Mouse (Mus musculus) MEL (cell line): ENCODE data around the gene Pfkfb4.

Source experiments
- BHLHE40 ChIP-seq: IDR thresholded peaks from 2 replicates; pipeline ENCODE4 v1.6.1; 2012; ENCODE audit warnings: low read depth, mild to moderate bottlenecking, inconsistent platforms, low read length, improper control_type of control experiment, borderline replicate concordance
- CHD1 ChIP-seq: IDR thresholded peaks from 2 replicates; pipeline ENCODE4 v1.6.1; 2012; ENCODE audit warnings: low read depth, mild to moderate bottlenecking, inconsistent platforms, low read length, improper control_type of control experiment
- CTCF ChIP-seq, 3 experiments: IDR thresholded peaks in 2 of 3; conservative IDR thresholded peaks in 1 of 3; 2 replicates each; pipeline ENCODE4 v1.5.1; 2011 to 2012; ENCODE audit warnings: low read length in 3 of 3, low read depth in 2 of 3, mild to moderate bottlenecking in 2 of 3, improper control_type of control experiment in 1 of 3, inconsistent platforms in 1 of 3, mixed read lengths in 1 of 3, moderate library complexity in 1 of 3; ENCODE audit not compliant: control insufficient read depth in 1 of 3, insufficient read depth in 1 of 3, poor library complexity in 1 of 3, severe bottlenecking in 1 of 3
- ELF1 ChIP-seq: IDR thresholded peaks from 2 replicates; pipeline ENCODE4 v1.6.1; 2014; ENCODE audit warnings: low read depth, mild to moderate bottlenecking, inconsistent platforms, low read length, improper control_type of control experiment, moderate library complexity
- EP300 ChIP-seq, 2 experiments: IDR thresholded peaks; 2 replicates each; pipeline ENCODE4 v1.6.1; 2011; ENCODE audit warnings: improper control_type of control experiment in 2 of 2, low read length in 2 of 2, low read depth in 1 of 2, mild to moderate bottlenecking in 1 of 2
- MAX ChIP-seq: IDR thresholded peaks from 2 replicates; pipeline ENCODE4 v1.6.1; 2011; ENCODE audit warnings: low read length, improper control_type of control experiment
- NRF1 ChIP-seq: IDR thresholded peaks from 2 replicates; pipeline ENCODE4 v1.6.1; 2014; ENCODE audit warnings: low read depth, mild to moderate bottlenecking, inconsistent platforms, low read length, improper control_type of control experiment, moderate library complexity; ENCODE audit not compliant: poor library complexity, insufficient read depth, severe bottlenecking
- POLR2A ChIP-seq, 2 experiments: IDR thresholded peaks; 2 replicates each; pipeline ENCODE4 v1.6.1; 2011 to 2012; ENCODE audit warnings: low read length in 2 of 2, mild to moderate bottlenecking in 2 of 2, control low read depth in 1 of 2, improper control_type of control experiment in 1 of 2, low read depth in 1 of 2, moderate library complexity in 1 of 2; ENCODE audit not compliant: control insufficient read depth in 1 of 2, insufficient read depth in 1 of 2, poor library complexity in 1 of 2
- POLR2AphosphoS5 ChIP-seq: IDR thresholded peaks from 2 replicates; pipeline ENCODE4 v1.6.1; 2012; ENCODE audit warnings: low read depth, borderline replicate concordance, mild to moderate bottlenecking, inconsistent platforms, low read length, moderate library complexity, mixed read lengths
- RAD21 ChIP-seq: IDR thresholded peaks from 2 replicates; pipeline ENCODE4 v1.6.1; 2011; ENCODE audit warnings: mild to moderate bottlenecking, low read depth, low read length, improper control_type of control experiment
- TAL1 ChIP-seq: IDR thresholded peaks from 2 replicates; pipeline ENCODE4 v1.6.1; 2012; ENCODE audit warnings: mild to moderate bottlenecking, inconsistent platforms, low read length, moderate library complexity, mixed read lengths
- TCF12 ChIP-seq: IDR thresholded peaks from 2 replicates; pipeline ENCODE4 v1.6.1; 2014; ENCODE audit warnings: low read depth, mild to moderate bottlenecking, inconsistent platforms, low read length, improper control_type of control experiment, moderate library complexity
- ZNF384 ChIP-seq: IDR thresholded peaks from 2 replicates; pipeline ENCODE4 v1.6.1; 2012; ENCODE audit warnings: low read depth, mild to moderate bottlenecking, inconsistent platforms, low read length, improper control_type of control experiment

GRCm38 (mm10) chr9:109068095-109068735, 76.6 kb downstream of the Pfkfb4 start:
- TF ChIP-seq CTCF (IDR thresholded peaks at IDR 0.05 in 2 of 3, conservative IDR thresholded peaks at IDR 0.05 in 1 of 3; ENCODE audit: control insufficient read depth in 1 of 3, insufficient read depth in 1 of 3, low read depth in 2 of 3, low read length in 3 of 3, poor library complexity in 1 of 3, severe bottlenecking in 1 of 3) (peak in 1 of 3 experiments; percentile 28; a peak in 3 of 6 replicates), BHLHE40 (no peak), POLR2A (IDR thresholded peaks at IDR 0.05; ENCODE audit: control insufficient read depth in 1 of 2, insufficient read depth in 1 of 2, low read depth in 1 of 2, low read length in 2 of 2, poor library complexity in 1 of 2) (no peak), ELF1 (no peak), TCF12 (no peak), MAX (no peak), TAL1 (no peak), POLR2AphosphoS5 (no peak), ZNF384 (no peak), RAD21 (peak; percentile 4), NRF1 (no peak), CHD1 (no peak), EP300 (IDR thresholded peaks at IDR 0.05; ENCODE audit: low read depth in 1 of 2, low read length in 2 of 2) (no peak)
